Mouse (Mus musculus): Measurements from ENCODE around the gene Scnn1a.

DNA sequence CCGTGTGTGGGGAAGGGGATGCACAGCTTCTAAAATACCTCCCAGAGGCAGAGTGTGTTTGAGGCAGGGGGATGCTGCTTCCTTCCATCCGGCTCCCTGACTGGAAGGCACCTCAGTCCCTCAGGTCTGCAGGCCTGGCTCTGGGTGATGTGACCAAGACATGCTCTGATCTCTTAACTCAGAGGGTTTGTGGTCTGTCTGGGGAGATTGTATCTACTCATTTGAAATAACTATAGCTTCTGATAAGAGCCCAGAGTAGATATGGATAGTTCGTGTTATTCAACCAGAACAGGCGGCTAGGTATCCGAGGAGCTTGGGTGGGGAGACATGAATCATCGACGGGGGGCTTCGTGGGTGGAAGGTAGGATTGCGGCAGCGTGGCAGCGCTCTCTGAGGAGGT, 32.8 kb downstream of the Scnn1a start:
- TF ChIP-seq POLR2A (IDR thresholded peaks at IDR 0.05; ENCODE audit: insufficient read length, low read depth) = no peak
- TF ChIP-seq MYOG (IDR thresholded peaks at IDR 0.05; ENCODE audit: control insufficient read depth in 1 of 3, insufficient read depth in 1 of 3, insufficient read length in 2 of 3, low read depth in 2 of 3) = no peak
- no peak for TF ChIP-seq MYOD1 (IDR thresholded peaks at IDR 0.05; ENCODE audit: control insufficient read depth in 1 of 3, insufficient read length in 2 of 3, low read depth in 2 of 3)
- no peak for TF ChIP-seq MAX (IDR thresholded peaks at IDR 0.05; ENCODE audit: low read depth)
- no peak for TF ChIP-seq E2F4 (IDR thresholded peaks at IDR 0.05; ENCODE audit: insufficient read depth)
- no peak for TF ChIP-seq USF1 (IDR thresholded peaks at IDR 0.05; ENCODE audit: low read depth)
- no peak for TF ChIP-seq REST (IDR thresholded peaks at IDR 0.05; ENCODE audit: insufficient read depth, insufficient read length)
- no peak for TF ChIP-seq POLR2AphosphoS2 (IDR thresholded peaks at IDR 0.05; ENCODE audit: insufficient read length, low read depth)
